Mouse (Mus musculus) layer of hippocampus, adult 9-11 months (tissue): Measurements from ENCODE around the gene Sp9.

Source experiments
- DNase-seq: peaks from one replicate; pipeline ENCODE4 v3.0.0; 2022

Gene Sp9

GRCm38 (mm10) chr2:73275261-73276040 is 3.7 kb downstream of the Sp9 start:
- no peak for DNase-seq

DNA sequence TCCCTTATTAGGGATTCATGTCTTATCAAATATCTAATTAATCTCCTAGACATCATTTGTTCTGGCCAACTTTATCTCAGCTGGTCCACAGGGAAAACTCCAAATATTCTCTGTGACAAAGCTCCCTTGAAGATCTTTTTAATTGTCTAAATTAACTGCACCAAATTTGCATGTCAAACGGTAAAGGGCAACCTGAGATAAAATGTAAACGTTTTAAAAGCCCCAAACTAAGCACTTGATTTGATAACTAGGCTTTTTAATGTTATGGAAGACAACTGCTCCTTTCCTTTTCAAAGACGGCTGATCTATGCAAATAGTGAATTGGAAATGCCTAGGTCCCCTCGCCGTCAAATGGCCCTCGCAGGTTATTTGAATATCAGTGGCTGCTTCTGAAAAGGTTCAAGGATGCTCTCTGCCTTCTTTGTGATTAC is 4.4 kb downstream of the Sp9 start:
- DNase-seq: no peak

DNA sequence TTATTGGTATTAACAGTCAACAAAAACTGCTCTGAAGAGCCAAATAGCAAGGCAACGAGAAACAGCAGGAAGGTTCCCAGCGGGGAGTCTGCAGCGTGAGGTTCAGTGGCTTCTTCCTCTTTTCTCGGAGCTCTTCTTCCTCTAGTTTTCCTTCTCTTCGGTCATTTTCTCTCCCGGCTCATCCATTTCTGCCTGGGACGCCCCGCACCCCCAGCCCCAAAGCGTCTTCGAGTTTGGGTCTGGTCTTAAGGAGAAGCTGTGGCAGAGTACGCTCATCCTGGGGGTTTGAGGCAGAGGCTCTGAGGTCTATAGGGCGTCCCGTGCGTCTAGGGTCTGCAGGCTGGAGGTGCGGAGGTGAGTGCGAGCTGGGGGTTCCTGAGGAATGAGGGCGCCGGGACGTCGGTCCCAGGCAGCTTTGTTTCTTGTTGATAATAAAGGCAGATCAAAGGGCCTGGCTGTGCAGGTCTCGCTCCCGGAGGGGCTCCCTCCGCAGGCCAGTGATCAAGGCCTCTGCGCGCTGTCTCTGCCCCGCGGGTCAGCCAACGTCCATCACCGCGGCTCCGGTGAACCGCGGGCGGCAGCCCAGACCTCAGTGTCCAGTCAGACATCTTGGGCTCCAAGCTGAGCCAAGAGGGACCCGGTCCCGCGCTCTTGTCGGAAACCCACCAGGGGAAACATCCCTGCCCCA is 5.4 kb downstream of the Sp9 start:
- no peak for DNase-seq

DNA sequence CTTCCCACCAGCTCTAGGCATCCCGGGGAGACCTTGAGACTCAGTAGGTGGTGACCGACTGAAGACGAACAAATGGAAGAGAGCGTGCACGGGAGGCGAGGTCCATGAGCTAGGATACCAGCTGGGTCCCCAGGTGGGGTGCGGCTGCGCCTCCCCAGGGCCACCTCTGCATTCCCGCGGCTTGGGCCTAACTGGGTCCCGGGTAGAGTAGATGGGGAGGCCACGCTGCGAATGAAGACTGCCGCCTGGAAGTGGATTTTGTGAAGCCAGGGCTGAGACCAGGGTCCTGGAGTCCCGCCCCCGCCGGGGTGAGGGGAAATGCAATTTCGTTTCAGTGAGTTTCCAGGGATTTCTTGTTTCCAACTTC is 6.0 kb downstream of the Sp9 start:
- no peak for DNase-seq

DNA sequence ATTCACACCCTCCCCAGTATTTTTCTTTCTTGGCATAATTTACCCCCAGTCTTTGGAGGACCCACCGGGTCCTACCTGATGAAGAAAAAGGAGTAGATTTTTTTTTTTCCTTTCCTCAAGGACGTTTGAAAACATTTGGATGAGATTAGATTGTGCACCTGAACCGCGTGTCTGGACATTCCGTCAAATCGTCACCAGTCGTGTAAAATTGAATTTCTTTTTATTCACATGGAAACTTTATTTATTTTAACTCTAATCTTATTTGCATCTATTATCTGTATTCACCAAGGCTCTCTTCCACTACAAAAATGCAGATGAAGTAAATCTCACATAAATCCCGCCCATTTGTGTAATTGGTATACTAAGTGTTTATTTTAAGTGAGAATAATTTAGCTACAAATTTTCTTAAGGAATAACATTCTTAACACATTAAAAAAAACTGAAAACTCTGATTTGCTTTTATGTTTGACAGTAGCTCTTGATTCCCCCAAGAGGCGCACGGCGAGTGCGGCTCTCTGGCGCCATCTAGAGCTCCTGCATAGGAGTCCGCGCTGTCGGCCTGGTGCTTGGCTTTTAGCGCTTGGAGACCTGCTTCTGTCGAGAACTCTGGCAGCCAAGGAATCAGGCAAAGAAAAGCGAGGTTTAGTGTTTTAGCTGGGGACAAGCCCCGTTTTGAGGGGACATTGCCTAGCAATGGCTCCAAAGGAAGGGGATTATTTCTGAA is 6.6 kb downstream of the Sp9 start:
- peak; percentile 79 for DNase-seq

DNA sequence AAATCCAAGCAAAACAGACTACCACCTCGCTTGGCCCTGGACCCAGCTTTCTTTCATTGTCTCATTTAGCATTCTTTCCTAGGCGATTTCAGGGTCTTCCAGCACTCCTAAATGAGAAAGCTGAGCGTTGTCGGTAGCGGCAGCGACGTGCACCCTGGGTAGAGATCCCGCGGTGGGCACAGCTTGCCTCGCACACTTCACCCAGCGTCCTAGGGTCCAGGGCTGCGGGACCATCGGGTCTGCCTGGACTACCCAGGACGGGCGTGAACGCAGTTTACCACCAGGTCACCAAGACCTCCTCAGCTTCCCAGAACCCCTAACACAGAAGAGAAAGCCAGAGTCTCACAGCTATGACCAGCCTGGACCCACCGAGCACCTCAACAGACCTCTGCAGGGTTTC is 7.1 kb downstream of the Sp9 start:
- DNase-seq: no peak

DNA sequence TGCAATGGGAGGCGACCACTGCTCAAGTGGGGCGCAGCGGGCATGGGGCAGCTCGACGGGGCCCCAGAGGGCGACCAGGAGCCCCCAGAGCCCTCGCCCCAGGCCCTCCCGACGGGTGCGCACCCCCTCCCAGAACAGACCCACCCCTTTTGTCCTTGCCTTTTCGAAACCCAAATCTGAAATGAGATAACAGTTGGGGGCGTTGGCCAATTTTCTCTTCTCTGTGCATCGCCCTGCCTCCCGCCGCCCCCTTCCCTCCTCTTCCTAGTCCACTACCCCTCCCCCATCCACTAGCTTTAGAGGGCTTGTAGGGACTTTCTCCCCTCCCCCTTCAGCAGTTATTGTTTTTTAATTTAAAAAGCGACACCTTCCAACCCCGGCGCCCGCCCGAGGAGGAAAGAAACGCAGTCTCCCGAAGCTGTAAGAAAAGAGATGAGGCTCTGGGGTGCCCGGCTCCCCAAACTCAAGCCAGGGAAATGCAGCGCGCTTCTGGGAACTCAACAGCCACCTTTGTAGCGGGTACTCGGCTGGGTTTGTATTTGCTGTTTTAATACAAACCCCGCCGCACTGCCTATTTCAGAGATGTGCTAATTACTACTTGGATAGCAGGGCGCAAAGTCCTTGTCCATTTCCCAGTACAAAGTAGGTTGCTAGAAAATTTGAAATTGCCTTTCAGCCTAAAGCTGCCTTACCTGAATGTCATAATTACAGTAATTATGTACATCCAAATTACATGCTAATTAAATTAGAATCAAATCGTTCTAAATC is 7.7 kb downstream of the Sp9 start:
- no peak for DNase-seq

DNA sequence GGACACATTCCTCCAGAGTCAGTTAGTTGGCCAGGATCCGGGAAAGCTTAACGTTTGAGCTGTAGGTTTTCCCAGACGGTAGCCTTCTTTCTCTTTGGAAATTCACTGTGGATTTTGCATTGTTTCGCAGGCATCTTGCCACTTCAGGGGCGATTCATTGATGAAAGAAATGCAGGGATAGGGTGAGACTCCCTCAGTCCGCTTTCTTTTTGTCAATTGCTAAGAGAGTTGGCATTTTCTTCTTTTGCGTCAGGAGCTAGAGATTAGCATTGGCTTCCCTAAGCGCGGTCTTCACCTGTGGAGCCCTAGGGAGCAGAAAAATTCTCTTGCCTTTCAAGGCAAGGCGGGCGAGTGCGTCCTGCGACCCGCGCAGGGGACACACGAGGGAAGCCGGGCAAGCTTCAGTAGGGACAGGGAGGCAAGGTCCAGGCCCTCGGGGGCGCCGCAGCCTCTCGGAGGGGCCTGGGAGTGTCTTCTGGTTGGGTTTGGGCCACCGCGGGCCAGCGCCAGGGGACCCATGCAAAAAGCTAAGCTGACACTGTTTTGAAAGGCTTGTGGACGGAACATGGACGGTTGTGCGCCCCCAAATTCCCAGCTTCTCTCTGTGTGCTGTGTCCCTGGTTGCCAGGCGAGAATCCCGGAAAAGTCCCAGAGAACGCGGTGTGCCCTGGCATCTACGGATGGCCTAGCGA is 8.8 kb downstream of the Sp9 start:
- no peak for DNase-seq

GRCm38 (mm10) chr2:73281048-73281661 is 9.4 kb downstream of the Sp9 start:
- no peak for DNase-seq

DNA sequence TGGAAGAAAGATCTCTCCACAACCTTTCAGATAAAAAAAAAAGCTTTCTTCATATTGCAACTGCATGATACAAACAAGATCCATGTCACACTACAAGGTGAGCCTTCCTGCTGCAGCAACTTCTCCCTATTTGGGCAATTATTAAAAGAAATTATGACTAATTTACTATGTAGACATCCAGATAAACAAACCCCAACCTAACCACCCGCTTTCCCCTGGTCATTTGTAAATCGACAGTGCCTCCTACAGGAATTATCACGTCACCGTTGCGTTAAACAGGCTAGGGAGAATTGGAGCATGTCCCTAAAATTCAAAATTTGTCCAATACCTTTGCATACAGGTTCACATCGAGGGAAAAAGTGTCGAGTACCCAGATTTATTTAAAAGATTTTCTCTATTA is 10.0 kb downstream of the Sp9 start:
- DNase-seq: no peak

- DNase-seq: no peak
These were observed 13.9 kb downstream of the Sp9 start for GRCm38 (mm10) chr2:73285630-73286029.

DNA sequence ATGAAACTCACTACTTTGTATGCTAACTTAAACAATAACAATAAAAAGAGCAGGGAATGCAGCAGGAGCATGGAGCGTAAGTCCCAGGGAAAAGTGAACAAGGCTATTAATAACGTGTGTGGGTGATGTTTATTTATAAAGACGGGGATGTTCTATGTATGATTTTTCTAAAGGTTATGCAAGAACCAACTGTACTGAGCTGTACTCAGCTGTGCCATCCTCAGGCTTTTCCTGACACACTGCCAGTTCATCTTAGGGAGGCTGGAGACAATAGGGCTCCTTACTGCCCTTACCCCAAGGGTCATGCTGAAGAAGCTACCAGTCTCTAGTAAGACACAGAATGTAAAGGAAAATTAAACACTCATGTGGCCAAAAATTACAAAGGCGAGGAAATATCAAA is 19.4 kb downstream of the Sp9 start:
- no peak for DNase-seq

DNA sequence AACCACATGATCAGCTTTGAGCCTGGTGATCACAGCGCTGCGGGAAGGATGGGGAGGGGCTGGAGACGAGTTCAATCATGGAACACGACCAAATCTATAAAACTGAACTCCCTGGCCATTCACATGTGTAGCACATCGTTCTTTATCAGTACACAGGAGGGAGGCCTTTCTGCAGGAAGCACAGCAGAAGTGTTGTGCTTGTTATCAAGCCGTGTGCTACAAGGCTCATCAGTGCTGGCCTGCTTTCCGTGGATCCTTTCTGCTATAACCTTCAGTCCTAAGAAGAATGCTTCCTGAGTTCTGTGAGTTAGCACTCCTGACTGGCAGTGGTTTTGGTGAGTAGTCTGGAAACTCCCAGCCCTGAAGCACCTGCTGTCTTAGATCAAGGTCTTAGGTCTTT is 23.3 kb downstream of the Sp9 start:
- no peak for DNase-seq

- DNase-seq: no peak
These were observed 26.4 kb downstream of the Sp9 start for GRCm38 (mm10) chr2:73298154-73298553.

DNA sequence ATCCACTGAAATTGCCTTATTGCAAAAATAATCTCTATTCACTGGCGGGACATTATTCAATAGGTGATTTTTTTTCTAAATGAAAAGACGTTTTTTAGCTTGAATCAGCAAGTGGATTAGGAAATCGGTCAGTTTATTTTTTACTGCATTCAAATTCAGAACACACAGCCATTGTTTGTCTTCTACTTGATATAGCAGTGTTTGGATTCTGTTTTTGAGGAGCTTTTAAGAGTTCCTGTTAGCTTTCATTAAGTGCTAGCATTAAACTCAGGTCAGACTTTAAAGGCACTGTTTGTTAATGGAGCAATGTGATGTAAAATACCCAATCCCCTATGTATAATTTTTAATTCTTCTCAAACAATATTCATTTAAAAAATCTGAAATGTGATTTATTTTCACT is 27.1 kb downstream of the Sp9 start:
- DNase-seq: no peak

DNA sequence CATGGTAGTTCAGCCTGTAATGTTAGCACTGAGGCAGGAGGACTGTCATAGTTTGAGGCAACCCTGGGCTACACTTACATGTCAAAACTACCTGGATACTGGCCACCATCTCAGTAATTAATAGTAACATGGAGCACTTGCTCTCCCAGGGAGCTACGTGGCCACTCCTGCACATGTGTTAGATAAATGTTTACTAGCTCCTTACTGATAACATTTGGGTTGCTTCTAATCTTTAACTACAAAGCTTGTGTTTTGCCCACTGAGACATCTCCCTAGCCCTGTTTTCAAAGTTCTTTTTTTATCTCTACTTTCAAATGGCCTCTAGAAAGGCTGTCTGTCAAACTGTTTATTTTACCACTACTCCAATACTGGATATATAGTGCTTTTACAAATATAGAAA is 30.3 kb downstream of the Sp9 start:
- DNase-seq: no peak

GRCm38 (mm10) chr2:73302722-73303121 is 31.0 kb downstream of the Sp9 start:
- no peak for DNase-seq

- no peak for DNase-seq
These were observed 32.8 kb downstream of the Sp9 start for GRCm38 (mm10) chr2:73304506-73304905.

DNA sequence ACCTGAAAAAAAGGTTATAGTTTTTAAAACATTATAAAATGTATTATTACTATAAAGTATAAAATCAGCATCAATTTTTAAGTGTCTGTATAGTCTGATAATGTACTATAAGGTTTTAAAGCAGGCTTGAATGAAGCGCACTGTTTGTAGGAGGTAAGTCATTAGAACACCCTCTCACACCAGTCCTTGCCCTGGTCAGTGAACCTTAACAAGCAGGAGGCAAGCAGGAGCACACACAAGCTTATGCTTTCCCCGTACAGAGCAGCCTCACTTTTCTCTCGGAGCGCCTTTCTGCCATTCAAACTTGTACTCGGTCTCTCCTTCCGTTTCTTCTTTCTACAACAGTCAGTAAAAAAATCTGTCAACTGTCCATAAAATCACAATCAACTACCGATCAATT is 34.3 kb downstream of the Sp9 start:
- no peak for DNase-seq

DNA sequence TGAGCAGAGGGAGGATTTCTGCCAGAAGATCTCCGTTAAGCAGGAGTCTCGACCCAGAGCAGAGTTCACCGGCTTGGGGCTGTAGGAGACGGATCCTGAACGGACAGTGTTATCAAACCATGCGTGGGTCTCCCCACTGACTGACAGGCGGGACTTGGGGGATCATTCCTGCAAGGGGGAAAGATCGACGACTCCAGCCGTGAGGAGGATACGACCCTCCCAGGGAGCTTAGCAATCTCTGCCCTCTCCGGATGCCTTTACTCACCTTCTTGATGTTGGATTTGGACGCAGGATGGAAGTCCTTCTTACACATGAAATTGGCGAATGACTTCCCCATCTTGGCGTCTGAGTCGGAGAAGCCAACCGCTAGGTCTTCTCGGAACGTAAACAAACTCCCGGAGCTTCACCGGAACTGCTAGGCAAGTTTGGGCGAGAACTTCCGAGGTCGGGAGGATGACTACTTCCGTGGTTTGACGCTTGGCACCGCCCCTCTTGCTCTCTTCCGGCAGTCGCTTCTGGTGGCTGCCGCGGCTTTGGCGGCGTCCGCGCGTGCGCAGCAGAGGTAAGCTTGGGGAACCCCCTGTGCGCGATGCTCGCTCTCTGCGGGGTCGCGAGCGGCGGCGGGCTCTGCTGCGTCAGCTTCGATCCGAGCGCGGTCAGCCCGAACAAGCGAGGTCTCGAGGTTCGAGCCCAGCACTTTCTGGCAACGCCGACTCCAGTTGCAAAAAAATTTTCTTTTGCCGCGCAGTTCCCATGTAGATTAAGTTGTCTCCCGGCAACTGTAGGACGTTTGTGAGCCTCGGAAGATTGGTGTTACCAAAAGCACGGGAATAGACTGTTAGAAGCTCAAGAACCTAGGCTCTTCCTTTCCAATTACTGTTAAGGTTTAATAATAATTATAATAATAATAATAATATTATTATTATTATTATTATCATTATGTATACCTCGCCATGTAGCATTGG is 40.7 kb downstream of the Sp9 start, which contains the start of the genes Scrn3 and Cir1:
Gene Scrn3, plus strand, starts transcription at position 450 of the 965 bp plus-strand sequence.
Gene Cir1, minus strand, starts transcription at position 550 of the 965 bp plus-strand sequence.
- peak; percentile 96 for DNase-seq

- DNase-seq: peak; percentile 22
These were observed 41.4 kb downstream of the Sp9 start for GRCm38 (mm10) chr2:73313117-73313501.
